Mouse (Mus musculus) cerebellum, adult 2 months (tissue): Measurements from ENCODE around the gene Txndc11.

Source experiments
- CTCF ChIP-seq: fragments of 200-500 bp; IDR thresholded peaks from 2 replicates; pipeline ENCODE4 v1.5.1; 2011; ENCODE audit warnings: low read depth, mild to moderate bottlenecking, control low read depth, low read length, moderate library complexity, borderline replicate concordance; ENCODE audit not compliant: insufficient read depth
- POLR2A ChIP-seq: fragments of 200-500 bp; IDR thresholded peaks from 2 replicates; pipeline ENCODE4 v1.6.1; 2011; ENCODE audit warnings: low read length, control low read depth, borderline replicate concordance; ENCODE audit not compliant: insufficient read depth

DNA sequence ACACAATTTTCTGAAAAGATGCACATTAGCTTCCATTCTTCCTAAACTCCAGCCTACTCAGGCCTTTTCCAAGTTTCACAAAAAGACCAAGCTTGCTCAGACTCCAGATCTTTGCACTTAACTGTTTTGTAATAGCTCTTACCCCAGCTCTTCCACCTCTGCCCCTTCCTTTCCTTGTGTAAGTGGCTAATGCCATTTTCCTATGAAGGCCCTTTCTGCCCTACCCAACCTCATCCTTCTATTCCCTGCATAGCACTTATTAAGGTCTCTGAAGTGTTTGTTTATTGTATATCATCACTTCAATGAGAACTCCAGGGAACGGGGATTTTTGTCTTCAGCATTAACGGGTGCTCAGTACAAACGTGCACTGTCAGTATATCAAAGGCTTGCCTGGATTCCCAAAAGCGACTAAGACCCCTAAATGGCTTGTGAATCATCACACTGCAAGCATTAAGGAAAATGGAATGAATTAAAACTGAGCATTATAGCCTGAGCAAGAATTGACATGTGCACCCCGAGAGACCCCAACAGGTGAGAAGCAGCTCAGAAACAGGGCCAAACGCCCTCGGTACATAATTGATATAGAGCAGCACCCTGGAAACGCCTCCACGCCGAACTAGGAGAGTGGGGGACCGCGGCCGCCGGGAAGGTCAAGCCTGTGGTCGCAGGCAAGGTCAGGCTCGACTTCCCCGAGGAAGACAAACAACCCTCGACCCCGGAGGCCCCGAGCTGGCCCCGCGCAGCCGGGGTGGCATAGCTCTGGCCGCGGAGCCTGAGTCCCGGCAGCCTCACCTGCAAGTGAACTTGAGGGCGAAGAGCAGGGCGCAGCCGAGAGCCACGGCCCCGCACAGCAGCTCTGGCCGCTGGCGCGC, 738 bp downstream of the Txndc11 start:
- TF ChIP-seq CTCF (no peak), POLR2A (no peak)
